Mouse (Mus musculus): ENCODE results near the gene Plaur.

Gene Plaur

DNA sequence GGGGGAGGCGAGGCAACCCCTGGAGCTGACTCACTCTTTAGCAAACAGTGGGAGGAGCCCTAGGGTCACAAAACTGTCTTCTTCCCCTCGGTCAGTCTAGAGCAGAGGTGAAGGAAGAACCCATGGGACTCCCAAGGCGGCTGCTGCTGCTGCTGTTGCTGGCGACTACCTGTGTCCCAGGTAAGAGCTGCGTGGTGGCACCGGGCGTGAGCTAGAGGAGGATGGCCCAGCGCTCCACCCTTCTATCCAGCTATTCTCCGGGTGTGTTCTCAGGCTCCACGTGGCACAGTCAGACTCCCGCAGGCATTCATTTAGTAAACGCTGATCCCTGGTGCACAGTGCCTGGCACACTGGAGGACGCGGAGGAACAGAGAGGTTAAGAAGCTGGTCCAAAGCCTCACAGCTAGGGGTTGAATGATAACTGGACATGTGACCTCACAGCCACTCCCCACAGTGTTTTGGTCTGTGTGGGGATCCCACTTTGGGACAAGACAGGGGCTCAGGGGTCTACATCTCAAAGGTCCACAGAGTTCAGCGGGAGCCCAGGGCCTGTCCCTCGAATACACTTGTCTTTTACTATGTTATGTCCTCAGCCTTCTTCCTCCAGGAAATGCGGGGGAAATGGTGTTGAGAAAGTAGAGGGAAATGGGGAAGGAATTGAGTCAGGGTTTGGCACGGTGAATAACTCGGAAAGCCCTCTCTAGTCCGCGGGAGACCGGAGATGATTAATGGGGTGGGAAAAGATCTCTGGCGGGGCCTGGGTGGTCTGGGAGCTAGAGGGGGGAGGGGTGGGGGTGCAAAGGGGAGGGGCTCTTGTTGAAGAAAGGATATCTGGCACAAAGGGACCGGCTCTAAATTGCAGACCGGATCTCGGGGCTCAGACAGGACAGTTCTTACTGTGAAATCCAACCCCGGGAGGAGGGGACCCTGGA, at the start of gene Plaur:
Gene Plaur, plus strand, starts transcription at position 97 of the 932 bp plus-strand sequence.
- DNase-seq (ENCODE audit: extremely low read depth, insufficient read length, low spot score), result peak; percentile 80

- no peak for DNase-seq (ENCODE audit: extremely low read depth, insufficient read length, low spot score)
Observed at GRCm38 (mm10) chr7:24413630-24414029, 48.7 kb upstream of the Plaur start.

GRCm38 (mm10) chr7:24415261-24415660, 47.0 kb upstream of the Plaur start:
- no peak for DNase-seq (ENCODE audit: extremely low read depth, insufficient read length, low spot score)

DNA sequence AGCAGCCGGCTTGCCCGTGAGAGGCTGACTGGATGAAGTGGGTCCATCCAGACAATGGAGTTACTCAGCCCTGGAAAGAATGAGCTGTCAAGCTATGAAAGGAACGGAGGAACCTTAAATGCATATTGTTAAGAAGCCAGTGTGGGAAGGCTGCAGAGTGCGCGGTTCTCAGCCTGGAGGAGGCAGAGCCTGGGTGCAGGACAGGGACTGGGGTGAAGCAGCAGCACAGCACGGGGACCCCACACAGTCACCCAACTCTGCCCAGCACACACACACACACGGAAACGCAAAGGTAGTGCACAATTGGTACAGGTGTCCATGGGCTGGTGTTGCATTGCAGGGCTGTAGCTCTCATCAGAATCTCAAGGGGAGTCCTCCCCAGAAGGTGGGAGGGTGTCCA, 42.7 kb upstream of the Plaur start:
- DNase-seq (ENCODE audit: extremely low read depth, insufficient read length, low spot score), result no peak

- DNase-seq (ENCODE audit: extremely low read depth, insufficient read length, low spot score), result no peak
Observed at GRCm38 (mm10) chr7:24421648-24422047, 40.6 kb upstream of the Plaur start.

GRCm38 (mm10) chr7:24422251-24422650, 40.0 kb upstream of the Plaur start:
- no peak for DNase-seq (ENCODE audit: extremely low read depth, insufficient read length, low spot score)

GRCm38 (mm10) chr7:24423107-24423763, 39.0 kb upstream of the Plaur start:
- DNase-seq (ENCODE audit: extremely low read depth, insufficient read length, low spot score), result no peak

- DNase-seq (ENCODE audit: extremely low read depth, insufficient read length, low spot score), result peak; percentile 75
Observed at GRCm38 (mm10) chr7:24423956-24424732, 38.1 kb upstream of the Plaur start.

DNA sequence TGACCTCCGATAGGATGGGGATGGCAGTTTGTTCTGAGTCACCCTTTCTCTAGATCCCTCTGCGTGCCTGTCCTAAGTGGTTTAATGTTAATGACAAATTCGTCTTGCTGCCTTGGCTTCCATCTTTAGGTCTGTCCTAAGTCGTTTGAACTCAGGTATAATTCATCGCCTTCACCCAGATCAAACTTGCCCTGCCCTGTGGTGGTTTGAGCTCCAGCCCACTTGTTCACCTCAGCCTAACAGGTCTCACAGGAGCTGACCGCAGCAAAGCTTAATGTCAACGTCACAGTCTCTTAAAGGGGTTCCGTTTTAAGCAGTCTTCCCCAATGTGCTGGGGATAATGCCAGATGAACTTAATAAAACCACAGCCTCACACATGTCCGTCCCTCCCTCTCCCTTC, 36.4 kb upstream of the Plaur start:
- no peak for DNase-seq (ENCODE audit: extremely low read depth, insufficient read length, low spot score)

DNA sequence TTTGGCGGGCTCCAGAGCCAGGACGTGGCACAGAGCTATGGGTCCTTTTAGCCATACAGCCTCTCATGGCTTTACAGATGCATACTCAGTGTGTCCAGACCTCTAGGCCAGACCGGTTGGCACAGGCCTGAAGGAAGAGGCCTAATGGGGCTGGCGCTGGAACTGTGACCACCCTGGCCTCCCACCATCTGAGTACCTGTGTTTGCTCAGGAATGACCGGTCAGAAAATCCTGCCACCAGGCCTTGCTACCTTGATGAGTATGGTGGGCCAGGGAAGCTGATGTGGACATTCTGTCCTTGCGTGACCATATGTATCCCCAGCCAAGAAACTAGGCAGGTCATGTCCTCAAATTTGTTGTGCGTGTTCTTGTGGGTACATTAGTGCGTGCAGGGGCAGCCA, 35.1 kb upstream of the Plaur start:
- no peak for DNase-seq (ENCODE audit: extremely low read depth, insufficient read length, low spot score)

- no peak for DNase-seq (ENCODE audit: extremely low read depth, insufficient read length, low spot score)
Observed at GRCm38 (mm10) chr7:24428725-24429124, 33.6 kb upstream of the Plaur start.

DNA sequence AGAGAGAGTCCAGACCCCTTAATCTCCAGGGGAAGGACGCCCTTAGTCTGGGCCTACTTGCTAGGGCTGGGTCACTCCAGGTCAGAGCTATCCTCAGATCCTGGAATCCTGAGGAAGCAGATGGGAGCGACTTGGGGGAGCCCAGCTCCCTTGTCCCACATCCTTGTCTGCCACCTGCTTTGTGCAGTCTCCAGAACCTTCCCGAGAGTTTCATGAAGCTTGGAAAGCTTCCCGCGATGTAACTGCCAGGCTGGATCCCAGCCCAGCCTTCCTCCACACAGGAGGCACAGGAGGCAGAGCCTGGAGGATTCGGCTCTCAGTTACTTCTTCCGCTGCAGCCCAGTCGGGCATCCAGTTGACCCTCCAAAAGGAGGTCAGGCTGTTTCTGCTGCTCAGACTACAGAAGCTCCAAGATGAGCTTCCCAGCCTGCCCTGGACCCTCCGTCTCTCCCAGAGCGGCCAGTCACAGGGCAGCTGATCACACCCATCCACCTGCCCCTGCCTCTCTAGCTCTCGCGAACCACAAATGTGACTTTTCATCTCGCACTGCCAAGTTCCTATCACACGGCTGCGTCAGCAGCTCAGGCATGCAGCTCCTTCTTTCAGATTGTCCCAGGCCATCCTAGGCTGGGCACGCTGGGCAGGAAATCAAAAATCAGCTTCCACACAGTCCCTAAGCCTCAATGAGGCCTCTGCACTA, 32.7 kb upstream of the Plaur start:
- peak; percentile 76 for DNase-seq (ENCODE audit: extremely low read depth, insufficient read length, low spot score)

DNA sequence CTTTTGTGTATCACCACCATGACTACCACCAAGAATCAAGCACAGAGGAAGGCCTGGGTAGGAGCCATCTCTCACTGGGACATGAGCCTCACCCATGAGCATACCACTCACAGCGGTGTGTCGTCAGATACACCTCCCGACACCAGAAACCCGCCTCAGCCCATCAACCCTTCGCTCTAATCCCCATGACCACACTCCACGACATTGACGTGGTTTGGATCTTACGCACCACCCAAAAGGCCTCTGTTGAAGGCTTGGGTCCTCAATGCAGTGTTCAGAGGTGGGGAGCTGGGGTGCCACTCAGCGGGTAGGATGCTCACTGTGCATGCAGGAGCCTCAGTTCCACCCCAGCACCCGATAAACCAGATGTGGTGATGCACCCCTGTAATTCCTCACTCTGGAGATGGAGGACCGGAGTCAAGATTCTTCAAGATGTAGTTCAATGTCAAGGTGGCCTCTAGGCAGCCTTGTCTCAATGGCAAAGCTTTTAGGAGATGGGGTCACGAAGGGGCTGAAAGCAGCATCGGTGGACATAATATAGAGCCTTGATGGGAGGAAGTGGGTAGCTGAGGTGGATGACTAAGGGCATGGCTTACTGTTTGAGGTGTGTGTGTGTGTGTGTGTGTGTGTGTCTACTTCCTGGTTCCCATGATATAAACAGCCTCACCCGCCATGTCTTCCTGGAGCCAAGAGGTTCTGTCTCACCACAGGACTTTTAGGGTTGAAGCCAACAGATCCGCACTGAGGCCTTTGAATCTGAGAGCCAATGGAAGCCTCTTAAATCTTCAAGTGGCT, 31.5 kb upstream of the Plaur start:
- no peak for DNase-seq (ENCODE audit: extremely low read depth, insufficient read length, low spot score)

GRCm38 (mm10) chr7:24431713-24432112, 30.6 kb upstream of the Plaur start:
- DNase-seq (ENCODE audit: extremely low read depth, insufficient read length, low spot score), result no peak

- DNase-seq (ENCODE audit: extremely low read depth, insufficient read length, low spot score), result no peak
Observed at GRCm38 (mm10) chr7:24435305-24435704, 27.0 kb upstream of the Plaur start.

- DNase-seq (ENCODE audit: extremely low read depth, insufficient read length, low spot score), result no peak
Observed at GRCm38 (mm10) chr7:24437981-24438380, 24.3 kb upstream of the Plaur start.

DNA sequence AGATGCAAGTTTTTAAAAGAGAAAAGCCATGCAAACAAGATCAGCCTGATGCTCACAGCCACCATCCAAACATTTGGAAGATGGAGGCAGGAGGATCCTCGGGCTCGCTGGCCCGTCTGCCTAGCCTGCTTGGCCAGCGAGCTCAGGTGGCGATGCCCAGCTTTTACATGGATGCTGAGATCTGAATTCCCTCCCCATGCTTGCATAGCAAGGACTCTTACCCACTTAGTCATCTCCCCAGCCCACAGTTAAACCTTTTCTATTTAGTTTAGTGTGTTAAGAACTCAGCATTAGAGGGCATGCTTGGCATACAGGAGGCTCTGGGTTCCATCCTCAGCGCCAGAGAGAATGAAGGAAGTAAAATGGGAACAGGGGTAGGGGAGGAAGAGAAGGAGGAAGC, 23.1 kb upstream of the Plaur start:
- DNase-seq (ENCODE audit: extremely low read depth, insufficient read length, low spot score), result peak; percentile 62

GRCm38 (mm10) chr7:24439891-24440290, 22.4 kb upstream of the Plaur start:
- no peak for DNase-seq (ENCODE audit: extremely low read depth, insufficient read length, low spot score)

DNA sequence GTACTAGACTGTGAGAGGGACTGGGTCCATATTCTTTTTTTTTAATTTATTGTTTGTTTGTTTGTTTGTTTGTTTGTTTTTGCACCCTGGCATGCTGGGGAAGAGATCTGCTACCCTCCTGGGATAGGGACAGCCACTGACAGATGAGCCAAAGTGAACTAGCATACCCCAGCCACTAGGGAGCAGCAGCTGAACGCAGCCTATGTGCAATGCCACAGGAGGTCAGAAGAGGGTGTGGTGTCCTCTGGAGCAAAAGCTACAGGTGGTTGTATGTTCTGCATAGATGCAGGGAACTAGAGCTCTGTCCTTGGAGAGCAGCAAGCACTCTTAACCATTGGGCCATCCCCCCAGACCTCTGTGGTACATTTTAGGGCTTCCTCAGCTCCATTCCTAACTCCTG, 20.5 kb upstream of the Plaur start:
- peak; percentile 51 for DNase-seq (ENCODE audit: extremely low read depth, insufficient read length, low spot score)

DNA sequence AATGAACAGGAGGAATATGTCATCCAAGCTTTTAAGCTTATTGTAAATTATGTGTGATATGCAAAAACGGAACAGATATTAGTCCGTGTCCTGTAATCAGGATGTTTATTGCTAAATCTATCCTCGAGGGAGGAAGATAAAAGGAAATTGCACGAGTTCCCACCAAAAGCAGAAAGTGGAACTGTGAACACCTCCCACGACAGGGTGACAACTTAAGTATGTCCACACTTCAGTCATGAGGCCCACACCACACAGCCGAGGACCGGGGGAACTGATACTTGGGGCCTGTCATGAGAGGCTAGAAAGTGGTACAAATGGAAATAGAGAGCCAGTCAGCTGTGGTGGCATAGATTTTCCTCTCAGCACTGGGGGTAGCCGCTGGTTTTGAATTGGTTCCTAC, 20.0 kb upstream of the Plaur start:
- DNase-seq (ENCODE audit: extremely low read depth, insufficient read length, low spot score), result no peak
